Mouse (Mus musculus): ENCODE data around the gene H13. TPM values are rescaled to one million over a fixed set of nuclear protein-coding genes. Genes with fewer than 3 reads are reported as not detected.
A peak's percentile ranks its signal among the peaks of the same experiment; 100 is the strongest.

H13 gene
- polyA plus RNA-seq, 1 experiment: 136 TPM

GRCm38 (mm10) chr2:152737306-152738221 is 68.3 kb downstream of the H13 start:
- Histone ChIP-seq H3K27me3 (ENCODE audit: control insufficient read depth, insufficient read depth, insufficient read length) (no peaks in the 10 kb centered on the region), H3ac (ENCODE audit: control insufficient read depth, insufficient read length, low read depth) (peak overlapping the region; percentile 80), H3K79me3 (ENCODE audit: low read depth) (peaks cover 26% of the 10 kb centered on the region), H3K79me2 (ENCODE audit: control insufficient read depth, insufficient read depth) (peaks cover 45% of the 10 kb centered on the region), H3K36me3 (ENCODE audit: control insufficient read depth, insufficient read depth) (peaks cover 17% of the 10 kb centered on the region), H3K4me3 (ENCODE audit: insufficient read depth, poor library complexity, severe bottlenecking) (peak overlapping the region; percentile 93)
- TF ChIP-seq CTCF (IDR thresholded peaks at IDR 0.05; ENCODE audit: control insufficient read depth, insufficient read depth, insufficient read length) (no peak), MYOD1 (IDR thresholded peaks at IDR 0.05; ENCODE audit: control insufficient read depth, insufficient read length, low read depth) (no peak), MAX (IDR thresholded peaks at IDR 0.05) (no peak), CEBPB (IDR thresholded peaks at IDR 0.05; ENCODE audit: low read depth) (no peak), MYOG (IDR thresholded peaks at IDR 0.05; ENCODE audit: control insufficient read depth, extremely low read depth, insufficient read length) (no peak), USF1 (IDR thresholded peaks at IDR 0.05; ENCODE audit: low read depth) (no peak), FOSL1 (IDR thresholded peaks at IDR 0.05; ENCODE audit: insufficient read depth, low read length, poor library complexity, severe bottlenecking) (no peak)

GRCm38 (mm10) chr2:152738341-152738740 is 69.1 kb downstream of the H13 start:
- H3K79me3 ChIP-seq (ENCODE audit: low read depth): peaks cover 26% of the 10 kb centered on the region
- no peak for TF ChIP-seq FOSL1 (IDR thresholded peaks at IDR 0.05; ENCODE audit: insufficient read depth, low read length, poor library complexity, severe bottlenecking)
- no peak for TF ChIP-seq CEBPB (IDR thresholded peaks at IDR 0.05; ENCODE audit: low read depth)
- TF ChIP-seq MYOG (IDR thresholded peaks at IDR 0.05; ENCODE audit: control insufficient read depth, extremely low read depth, insufficient read length): no peak
- TF ChIP-seq MYOD1 (IDR thresholded peaks at IDR 0.05; ENCODE audit: control insufficient read depth, insufficient read length, low read depth): no peak
- no peak for TF ChIP-seq CTCF (IDR thresholded peaks at IDR 0.05; ENCODE audit: control insufficient read depth, insufficient read depth, insufficient read length)
- no peak for TF ChIP-seq MAX (IDR thresholded peaks at IDR 0.05)
- TF ChIP-seq USF1 (IDR thresholded peaks at IDR 0.05; ENCODE audit: low read depth): no peak
- peaks cover 45% of the 10 kb centered on the region for H3K79me2 ChIP-seq (ENCODE audit: control insufficient read depth, insufficient read depth)
- H3K27me3 ChIP-seq (ENCODE audit: control insufficient read depth, insufficient read depth, insufficient read length): no peaks in the 10 kb centered on the region
- peaks cover 17% of the 10 kb centered on the region for H3K36me3 ChIP-seq (ENCODE audit: control insufficient read depth, insufficient read depth)
- H3K4me3 ChIP-seq (ENCODE audit: insufficient read depth, poor library complexity, severe bottlenecking): peak overlapping the region; percentile 93
- peak overlapping the region; percentile 80 for H3ac ChIP-seq (ENCODE audit: control insufficient read depth, insufficient read length, low read depth)

GRCm38 (mm10) chr2:152739031-152739841 is 70.0 kb downstream of the H13 start:
- peak overlapping the region; percentile 93 for H3K4me3 ChIP-seq (ENCODE audit: insufficient read depth, poor library complexity, severe bottlenecking)
- H3K79me2 ChIP-seq (ENCODE audit: control insufficient read depth, insufficient read depth): peaks cover 45% of the 10 kb centered on the region
- H3K36me3 ChIP-seq (ENCODE audit: control insufficient read depth, insufficient read depth): peaks cover 17% of the 10 kb centered on the region
- peak overlapping the region; percentile 31 for H3ac ChIP-seq (ENCODE audit: control insufficient read depth, insufficient read length, low read depth)
- H3K27me3 ChIP-seq (ENCODE audit: control insufficient read depth, insufficient read depth, insufficient read length): no peaks in the 10 kb centered on the region
- TF ChIP-seq FOSL1 (IDR thresholded peaks at IDR 0.05; ENCODE audit: insufficient read depth, low read length, poor library complexity, severe bottlenecking) (no peak), USF1 (IDR thresholded peaks at IDR 0.05; ENCODE audit: low read depth) (no peak), CEBPB (IDR thresholded peaks at IDR 0.05; ENCODE audit: low read depth) (peak; percentile 9), MYOD1 (IDR thresholded peaks at IDR 0.05; ENCODE audit: control insufficient read depth, insufficient read length, low read depth) (no peak), MAX (IDR thresholded peaks at IDR 0.05) (peak; percentile 53)
- H3K79me3 ChIP-seq (ENCODE audit: low read depth): peaks cover 26% of the 10 kb centered on the region

GRCm38 (mm10) chr2:152739842-152740260 is 70.6 kb downstream of the H13 start:
- Histone ChIP-seq H3K79me3 (ENCODE audit: low read depth) (peaks cover 26% of the 10 kb centered on the region), H3K79me2 (ENCODE audit: control insufficient read depth, insufficient read depth) (peaks cover 45% of the 10 kb centered on the region), H3ac (ENCODE audit: control insufficient read depth, insufficient read length, low read depth) (peak overlapping the region; percentile 31), H3K27me3 (ENCODE audit: control insufficient read depth, insufficient read depth, insufficient read length) (no peaks in the 10 kb centered on the region), H3K4me3 (ENCODE audit: insufficient read depth, poor library complexity, severe bottlenecking) (no peak overlapping the region), H3K36me3 (ENCODE audit: control insufficient read depth, insufficient read depth) (peaks cover 17% of the 10 kb centered on the region)
- TF ChIP-seq MYOD1 (IDR thresholded peaks at IDR 0.05; ENCODE audit: control insufficient read depth, insufficient read length, low read depth): no peak
- TF ChIP-seq MAX (IDR thresholded peaks at IDR 0.05): no peak
- TF ChIP-seq MYOG (IDR thresholded peaks at IDR 0.05; ENCODE audit: control insufficient read depth, extremely low read depth, insufficient read length): no peak
- no peak for TF ChIP-seq USF1 (IDR thresholded peaks at IDR 0.05; ENCODE audit: low read depth)
- TF ChIP-seq CEBPB (IDR thresholded peaks at IDR 0.05; ENCODE audit: low read depth): no peak

GRCm38 (mm10) chr2:152740490-152740889 is 71.2 kb downstream of the H13 start:
- no peaks in the 10 kb centered on the region for H3K27me3 ChIP-seq (ENCODE audit: control insufficient read depth, insufficient read depth, insufficient read length)
- no peak overlapping the region for H3K4me3 ChIP-seq (ENCODE audit: insufficient read depth, poor library complexity, severe bottlenecking)
- no peak overlapping the region for H3ac ChIP-seq (ENCODE audit: control insufficient read depth, insufficient read length, low read depth)
- peaks cover 24% of the 10 kb centered on the region for H3K79me3 ChIP-seq (ENCODE audit: low read depth)
- H3K36me3 ChIP-seq (ENCODE audit: control insufficient read depth, insufficient read depth): peaks cover 17% of the 10 kb centered on the region
- TF ChIP-seq FOSL1 (IDR thresholded peaks at IDR 0.05; ENCODE audit: insufficient read depth, low read length, poor library complexity, severe bottlenecking) (no peak), USF1 (IDR thresholded peaks at IDR 0.05; ENCODE audit: low read depth) (no peak), CEBPB (IDR thresholded peaks at IDR 0.05; ENCODE audit: low read depth) (no peak), MYOD1 (IDR thresholded peaks at IDR 0.05; ENCODE audit: control insufficient read depth, insufficient read length, low read depth) (no peak), MYOG (IDR thresholded peaks at IDR 0.05; ENCODE audit: control insufficient read depth, extremely low read depth, insufficient read length) (no peak), MAX (IDR thresholded peaks at IDR 0.05) (no peak), CTCF (IDR thresholded peaks at IDR 0.05; ENCODE audit: control insufficient read depth, insufficient read depth, insufficient read length) (no peak)
- peaks cover 41% of the 10 kb centered on the region for H3K79me2 ChIP-seq (ENCODE audit: control insufficient read depth, insufficient read depth)

Data from C2C12 (cell line).